Mouse (Mus musculus) fat pad, adult 2 months (tissue): ENCODE measurements around the gene Basp1.

Experiments used
- DNase-seq: peaks from one replicate; pipeline ENCODE4 v3.0.0-alpha.2; 2011; ENCODE audit warnings: low read depth, low spot score; ENCODE audit errors: extremely low read depth

Gene Basp1

DNA sequence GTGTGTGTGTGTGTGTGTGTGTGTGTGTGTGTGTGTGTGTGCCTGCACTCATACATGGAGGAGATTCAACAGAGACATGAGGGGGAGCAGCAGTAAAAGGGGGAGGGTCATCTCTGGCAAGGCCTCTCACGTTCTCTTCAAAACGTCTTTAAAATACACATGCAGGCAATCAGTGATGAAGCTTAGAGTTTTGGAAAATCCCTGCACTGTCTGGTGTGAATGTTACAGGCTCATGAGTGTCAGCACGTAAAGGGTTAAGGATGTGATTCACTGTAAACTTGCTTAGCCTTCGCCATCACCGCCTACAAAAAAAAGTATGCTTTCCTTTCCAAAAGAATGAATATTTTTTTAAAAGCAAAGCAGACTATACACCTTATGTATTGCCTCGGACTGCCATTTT, 2.8 kb upstream of the Basp1 start:
- DNase-seq = no peak

- no peak for DNase-seq
Observed at GRCm38 (mm10) chr15:25415958-25416357, 2.4 kb upstream of the Basp1 start.

DNA sequence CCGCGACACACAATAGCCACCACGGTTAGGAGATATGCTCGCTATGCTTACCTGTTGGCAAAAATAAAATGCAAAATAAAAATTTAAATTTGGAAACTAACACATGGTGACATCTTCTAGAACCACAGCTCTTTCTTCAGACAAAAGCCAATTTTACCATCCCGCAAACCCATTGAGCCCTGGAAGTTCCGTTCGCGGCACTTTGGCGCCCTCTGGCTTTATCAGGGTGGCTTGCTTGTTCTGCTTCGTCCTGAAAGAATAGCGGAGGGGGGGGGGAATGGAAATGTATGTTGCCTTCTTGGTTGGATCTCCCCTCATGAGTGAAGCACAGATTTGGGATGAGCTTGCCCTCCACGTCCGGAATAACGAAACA, 1.2 kb upstream of the Basp1 start:
- no peak for DNase-seq

DNA sequence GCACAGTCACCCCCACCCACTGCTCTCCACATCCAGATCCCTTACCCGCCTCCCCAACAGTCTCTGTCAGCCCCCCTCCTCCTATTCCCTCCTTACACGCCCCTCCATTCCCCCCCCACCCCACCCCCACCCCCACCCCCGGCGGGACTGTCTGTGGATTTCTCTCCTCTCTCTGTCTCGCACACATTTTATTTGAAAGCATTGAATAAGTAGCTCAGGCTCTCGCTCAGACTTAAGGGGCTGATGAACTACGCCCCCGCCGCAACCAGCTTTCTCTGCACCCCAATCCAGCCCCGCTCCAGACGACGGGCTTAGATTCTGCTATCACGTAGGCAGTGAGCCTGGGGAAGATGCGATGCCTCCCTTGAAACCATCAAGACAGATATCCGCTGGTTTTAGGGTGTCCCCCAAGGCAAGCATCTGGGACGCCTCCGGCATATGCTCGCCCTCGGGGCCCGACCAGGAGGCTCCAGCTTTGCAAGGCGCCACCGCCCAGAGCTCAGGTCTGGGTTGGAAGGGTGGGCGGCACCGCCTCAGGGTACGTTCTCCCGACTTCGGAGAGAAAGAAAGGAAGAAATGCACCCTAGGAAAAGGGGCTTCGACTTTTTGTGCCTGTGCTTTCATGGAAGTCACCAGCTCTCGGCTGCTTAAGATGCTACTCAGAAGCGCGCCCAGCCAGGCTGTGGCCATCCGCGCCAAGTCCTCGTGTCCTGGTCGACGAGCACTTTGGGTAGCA, 615 bp upstream of the Basp1 start:
- no peak for DNase-seq

DNA sequence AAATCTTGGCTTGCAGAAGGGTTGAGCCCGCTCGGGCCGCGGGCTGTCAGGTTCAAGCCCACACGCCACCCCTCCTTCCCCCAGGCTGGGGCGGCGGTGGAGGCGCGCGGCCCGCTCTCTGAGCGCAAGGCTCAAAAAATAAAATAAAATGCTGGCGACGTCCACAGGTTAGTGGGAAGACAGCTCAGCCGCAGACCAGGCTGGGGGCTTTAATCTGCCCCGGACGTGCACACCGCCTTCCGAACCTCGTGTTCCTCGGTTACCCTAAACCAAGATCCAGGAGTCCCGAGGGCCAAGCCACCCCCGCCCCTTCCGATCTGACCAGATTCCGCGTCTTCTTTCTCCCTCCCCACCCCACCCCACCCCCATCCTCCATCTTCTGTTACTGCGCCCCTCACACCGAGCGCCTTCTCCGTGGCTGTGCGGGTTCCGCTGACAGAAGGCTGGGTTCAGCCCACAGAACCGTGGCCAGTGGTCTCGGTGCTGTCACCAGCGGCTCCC, 753 bp downstream of the Basp1 start:
- DNase-seq = no peak

- no peak for DNase-seq
Observed at GRCm38 (mm10) chr15:25412171-25412641, 1.4 kb downstream of the Basp1 start.

DNA sequence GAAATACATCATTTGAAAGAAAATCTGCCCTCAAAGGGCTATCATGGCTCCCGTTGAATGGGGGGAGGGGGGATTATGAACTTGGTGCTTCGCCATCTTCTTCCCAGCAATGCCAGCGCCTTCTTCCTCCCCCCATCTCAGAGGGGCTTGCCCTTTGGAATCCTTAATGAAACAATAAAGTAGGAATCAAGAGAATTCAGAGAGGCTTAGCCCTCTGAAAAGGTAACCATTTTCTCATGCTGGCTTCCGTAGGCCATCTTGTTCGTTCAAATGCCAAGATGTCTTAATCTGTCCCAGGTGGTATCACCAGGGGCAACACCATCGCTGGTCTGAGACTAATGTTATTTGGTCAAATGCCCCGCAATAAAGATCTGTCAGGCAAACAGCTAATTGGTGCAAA, 2.1 kb downstream of the Basp1 start:
- no peak for DNase-seq

DNA sequence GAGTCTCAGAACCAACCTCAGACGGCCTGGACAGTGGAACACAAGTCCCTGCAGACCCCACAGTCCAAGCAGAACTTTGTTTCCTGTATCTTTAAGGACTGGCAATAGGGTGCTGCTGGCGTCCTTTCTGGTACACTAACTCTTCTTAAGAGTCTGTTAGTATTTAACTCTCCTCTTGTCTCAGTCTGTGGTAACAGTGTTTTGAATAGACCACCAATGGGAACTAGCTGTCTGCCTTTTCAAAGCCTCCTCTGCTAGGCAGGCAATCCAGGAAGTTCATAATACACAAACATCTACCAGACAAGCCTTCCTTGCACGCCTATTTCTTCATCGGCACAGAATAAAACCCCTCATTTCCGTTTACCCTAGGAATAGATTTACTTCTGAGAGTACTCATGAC, 7.6 kb downstream of the Basp1 start:
- no peak for DNase-seq

DNA sequence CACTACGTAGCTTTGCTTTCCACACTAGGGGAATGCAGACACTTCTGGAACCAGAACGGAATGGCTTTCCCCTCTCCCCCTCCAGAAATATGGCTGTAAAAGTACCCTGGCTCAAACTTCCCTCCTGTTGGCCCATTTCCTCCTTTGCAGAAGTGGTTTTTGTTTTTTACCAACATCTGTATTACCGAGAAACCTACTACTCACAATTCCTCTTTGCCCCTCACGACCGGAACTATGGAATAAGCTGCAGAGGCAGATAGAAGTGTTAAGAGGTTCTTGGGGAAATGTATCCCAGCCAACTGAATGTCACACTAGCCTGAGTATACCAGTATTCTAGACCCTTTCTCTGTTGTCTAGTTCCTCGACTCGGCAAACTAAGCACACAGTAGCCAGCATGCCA, 9.7 kb downstream of the Basp1 start:
- DNase-seq = no peak

GRCm38 (mm10) chr15:25402001-25402400, 11.6 kb downstream of the Basp1 start:
- no peak for DNase-seq

DNA sequence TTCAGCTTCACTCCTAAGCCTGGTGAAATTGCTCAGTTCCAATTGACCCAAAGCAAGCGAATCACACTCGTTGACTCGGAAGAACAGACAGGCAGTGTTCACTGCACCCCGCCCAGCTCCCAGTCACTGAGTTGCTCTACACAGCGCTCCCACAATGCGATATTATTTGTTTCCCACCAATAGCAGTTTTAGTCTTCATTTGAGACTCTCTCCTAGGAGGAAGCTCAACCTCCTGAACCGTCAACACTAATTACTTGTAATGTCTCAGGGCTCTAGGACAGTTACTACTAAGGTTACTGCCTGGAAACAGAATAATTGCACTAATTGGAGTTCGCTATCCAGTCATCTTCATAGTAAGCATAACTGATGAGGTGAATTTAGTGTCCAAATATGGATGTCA, 13.3 kb downstream of the Basp1 start:
- no peak for DNase-seq

DNA sequence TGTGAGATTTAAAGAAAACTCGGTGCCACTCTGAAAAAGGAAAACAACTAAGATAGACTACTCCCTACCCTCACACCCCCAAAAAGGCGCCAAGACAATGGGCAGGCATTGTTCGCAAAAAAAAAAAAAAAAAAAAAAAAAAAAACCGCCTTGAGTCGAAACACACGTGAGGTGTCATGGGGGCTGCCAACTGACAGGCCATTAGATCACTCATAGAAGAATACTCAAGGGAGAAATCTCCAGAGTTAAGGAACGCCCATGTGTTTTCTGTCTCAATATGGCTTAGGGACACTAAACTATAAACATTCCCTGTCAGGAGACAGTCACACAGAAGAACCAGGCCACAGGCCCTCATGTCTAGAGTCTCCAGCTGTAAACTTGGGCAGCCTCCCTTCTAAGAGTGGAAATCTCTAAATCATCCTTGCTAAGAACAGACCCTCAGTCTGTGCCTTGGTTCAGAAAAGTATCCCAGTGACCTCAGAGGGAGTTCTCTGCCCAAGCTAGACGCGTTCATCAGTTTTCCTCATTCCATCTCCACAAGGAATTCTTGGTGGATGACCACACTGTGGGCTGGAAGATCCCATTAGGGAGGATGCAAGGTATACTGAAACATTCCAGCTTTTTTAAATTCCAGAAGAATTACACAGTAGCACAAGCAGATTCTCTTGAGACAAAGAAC, 17.5 kb downstream of the Basp1 start:
- no peak for DNase-seq

- DNase-seq = no peak
Observed at GRCm38 (mm10) chr15:25392525-25393099, 21.0 kb downstream of the Basp1 start.

DNA sequence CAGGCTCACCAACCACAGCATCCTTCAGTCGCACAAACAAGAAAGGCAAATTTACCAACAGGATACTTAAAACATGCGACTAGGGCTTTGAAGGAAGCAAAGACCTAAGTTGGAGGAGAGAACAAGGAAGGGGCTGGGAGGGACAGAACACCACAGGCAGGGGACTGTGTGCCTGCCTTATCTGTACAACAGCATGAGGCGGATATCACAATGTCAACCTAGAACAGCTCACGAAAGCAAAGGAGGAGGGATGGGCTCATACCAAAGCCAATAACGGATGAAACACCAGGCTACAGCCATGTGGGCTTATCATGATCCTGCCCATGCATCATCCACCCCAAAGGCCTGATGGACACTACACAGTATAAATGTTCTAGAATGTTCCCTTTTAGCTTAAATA, 22.4 kb downstream of the Basp1 start:
- no peak for DNase-seq

GRCm38 (mm10) chr15:25387572-25387971, 26.0 kb downstream of the Basp1 start:
- no peak for DNase-seq

GRCm38 (mm10) chr15:25380051-25380450, 33.5 kb downstream of the Basp1 start:
- no peak for DNase-seq

DNA sequence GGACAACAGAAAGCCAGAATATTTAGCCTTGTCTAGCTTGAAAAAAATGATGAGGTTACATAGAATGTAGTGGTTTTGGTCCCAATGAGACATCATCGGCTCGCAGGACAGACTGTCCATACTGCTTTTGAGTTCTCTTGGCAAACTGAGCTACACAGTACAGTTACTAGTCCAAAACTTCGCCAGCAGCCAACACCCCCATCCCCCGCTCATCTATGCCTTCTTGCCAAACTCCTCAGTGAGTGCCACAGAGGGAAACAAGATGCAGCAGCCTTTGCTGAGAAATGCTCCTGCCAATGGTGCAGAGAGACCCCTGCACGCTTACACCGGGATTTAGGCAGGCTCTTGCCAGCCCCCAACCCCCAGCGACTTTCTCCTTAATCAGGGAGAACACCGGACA, 34.9 kb downstream of the Basp1 start:
- no peak for DNase-seq

- DNase-seq = no peak
Observed at GRCm38 (mm10) chr15:25376914-25377313, 36.6 kb downstream of the Basp1 start.

DNA sequence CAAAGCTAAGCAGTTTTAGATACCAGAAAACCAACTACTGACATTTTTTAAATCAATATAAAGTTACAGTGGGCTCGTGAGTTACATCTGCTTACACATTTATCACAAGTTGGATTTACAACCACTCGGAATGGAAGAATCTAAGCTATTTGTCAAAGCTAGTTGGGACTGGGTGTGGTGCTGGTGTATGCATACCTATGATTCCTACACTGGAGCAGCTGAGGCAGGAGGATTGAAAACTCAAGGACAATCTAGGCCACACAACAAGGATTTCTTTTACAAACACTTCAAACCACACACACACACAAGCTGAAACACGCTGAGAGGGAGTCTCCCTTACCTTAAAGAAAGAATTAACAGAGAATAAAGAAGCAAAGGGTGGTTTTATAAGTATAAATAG, 40.1 kb downstream of the Basp1 start:
- no peak for DNase-seq

GRCm38 (mm10) chr15:25369522-25369921, 44.0 kb downstream of the Basp1 start:
- DNase-seq = no peak

GRCm38 (mm10) chr15:25365503-25365902, 48.1 kb downstream of the Basp1 start:
- no peak for DNase-seq

GRCm38 (mm10) chr15:25364819-25365463, 48.6 kb downstream of the Basp1 start:
- no peak for DNase-seq
